Mouse (Mus musculus): ENCODE data around the gene Car14. TPM values are rescaled to one million over a fixed set of nuclear protein-coding genes. Genes with fewer than 3 reads are reported as not detected.
A peak's percentile ranks its signal among the peaks of the same experiment; 100 is the strongest.

Gene Car14
- polyA plus RNA-seq, 1 experiment = not detected

GRCm38 (mm10) chr3:95889664-95890063 is 14.8 kb downstream of the Car14 start:
- Histone ChIP-seq H3K27me3 (ENCODE audit: control insufficient read depth) (peaks cover 34% of the 10 kb centered on the region), H3K4me3 (replicated peaks) (no peak overlapping the region), H3K9me3 (ENCODE audit: control insufficient read depth, low read length) (no peaks in the 10 kb centered on the region), H3K4me1 (ENCODE audit: control insufficient read depth) (peaks cover 29% of the 10 kb centered on the region), H3K36me3 (ENCODE audit: control insufficient read depth) (no peaks in the 10 kb centered on the region)
- no peak for TF ChIP-seq TAL1 (IDR thresholded peaks at IDR 0.05; ENCODE audit: low read length)
- no peak for TF ChIP-seq GATA1 (IDR thresholded peaks at IDR 0.05; ENCODE audit: low read length)

GRCm38 (mm10) chr3:95887596-95887995 is 16.9 kb downstream of the Car14 start:
- no peaks in the 10 kb centered on the region for H3K36me3 ChIP-seq (ENCODE audit: control insufficient read depth)
- H3K4me1 ChIP-seq (ENCODE audit: control insufficient read depth) = peaks cover 20% of the 10 kb centered on the region

GRCm38 (mm10) chr3:95884400-95884799 is 20.1 kb downstream of the Car14 start:
- no peaks in the 10 kb centered on the region for H3K36me3 ChIP-seq (ENCODE audit: control insufficient read depth)
- peaks cover 56% of the 10 kb centered on the region for H3K27me3 ChIP-seq (ENCODE audit: control insufficient read depth)
- TF ChIP-seq GATA1 (IDR thresholded peaks at IDR 0.05; ENCODE audit: low read length) = no peak
- no peak for TF ChIP-seq TAL1 (IDR thresholded peaks at IDR 0.05; ENCODE audit: low read length)

More at GRCm38 (mm10) chr3:95887596-95887995, 16.9 kb downstream of the Car14 start:
- no peak overlapping the region for H3K4me3 ChIP-seq (replicated peaks)
- no peak for TF ChIP-seq TAL1 (IDR thresholded peaks at IDR 0.05; ENCODE audit: low read length)
- no peak for TF ChIP-seq GATA1 (IDR thresholded peaks at IDR 0.05; ENCODE audit: low read length)
- peaks cover 51% of the 10 kb centered on the region for H3K27me3 ChIP-seq (ENCODE audit: control insufficient read depth)
- peaks cover 2% of the 10 kb centered on the region for H3K9me3 ChIP-seq (ENCODE audit: control insufficient read depth, low read length)

DNA sequence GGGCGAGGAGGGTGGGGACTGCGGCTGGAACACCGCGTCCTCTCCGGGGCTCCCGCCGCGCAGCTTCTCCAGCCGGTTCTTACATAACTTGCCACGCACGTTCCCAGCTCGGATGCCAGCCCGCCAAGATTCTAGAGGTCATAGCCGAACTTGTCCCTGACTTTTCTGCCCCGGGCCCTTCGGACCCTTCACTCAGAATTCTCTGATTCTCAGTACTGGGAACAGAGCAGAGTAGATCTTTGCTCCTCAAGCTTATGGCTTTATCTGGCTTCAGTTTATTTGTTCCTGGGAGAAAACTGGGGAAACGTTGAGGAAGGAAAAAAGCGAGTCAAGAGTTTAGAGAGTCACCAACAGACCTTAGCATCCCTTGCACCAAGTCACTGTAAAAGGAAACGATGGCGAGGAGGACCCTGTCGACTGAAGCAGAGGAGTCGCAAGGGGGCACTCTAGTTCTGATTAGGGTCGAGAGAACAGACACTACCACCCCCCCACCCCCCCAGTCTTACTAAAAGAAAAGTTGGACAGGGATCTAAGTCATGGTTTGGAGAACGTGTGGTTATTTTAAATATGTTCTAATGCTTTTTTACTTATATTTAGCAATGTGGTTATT is 21.6 kb downstream of the Car14 start:
- H3K4me3 ChIP-seq (replicated peaks) = peak overlapping the region; percentile 63
- H3K4me1 ChIP-seq (ENCODE audit: control insufficient read depth) = peaks cover 17% of the 10 kb centered on the region
- no peaks in the 10 kb centered on the region for H3K36me3 ChIP-seq (ENCODE audit: control insufficient read depth)
- H3K27me3 ChIP-seq (ENCODE audit: control insufficient read depth) = peaks cover 55% of the 10 kb centered on the region
- TF ChIP-seq TAL1 (IDR thresholded peaks at IDR 0.05; ENCODE audit: low read length) = no peak
- TF ChIP-seq GATA1 (IDR thresholded peaks at IDR 0.05; ENCODE audit: low read length) = no peak
- H3K9me3 ChIP-seq (ENCODE audit: control insufficient read depth, low read length) = peaks cover 9% of the 10 kb centered on the region

More at GRCm38 (mm10) chr3:95884400-95884799, 20.1 kb downstream of the Car14 start:
- H3K4me3 ChIP-seq (replicated peaks) = no peak overlapping the region
- peaks cover 15% of the 10 kb centered on the region for H3K4me1 ChIP-seq (ENCODE audit: control insufficient read depth)
- H3K9me3 ChIP-seq (ENCODE audit: control insufficient read depth, low read length) = peaks cover 9% of the 10 kb centered on the region

GRCm38 (mm10) chr3:95881979-95882815 is 22.3 kb downstream of the Car14 start, which contains the start of gene Ciart:
Gene Ciart (minus strand): TSS chr3:95882251.
- H3K36me3 ChIP-seq (ENCODE audit: control insufficient read depth) = no peaks in the 10 kb centered on the region; the same call in 1 of the 2 replicates
- peaks cover 9% of the 10 kb centered on the region for H3K9me3 ChIP-seq (ENCODE audit: control insufficient read depth, low read length)
- peaks cover 52% of the 10 kb centered on the region for H3K27me3 ChIP-seq (ENCODE audit: control insufficient read depth)
- peak within 1 kb of the TSS; percentile 63 for H3K4me3 ChIP-seq (replicated peaks)
- TF ChIP-seq GATA1 (IDR thresholded peaks at IDR 0.05; ENCODE audit: low read length) (no peak), TAL1 (IDR thresholded peaks at IDR 0.05; ENCODE audit: low read length) (no peak)
- peaks cover 17% of the 10 kb centered on the region for H3K4me1 ChIP-seq (ENCODE audit: control insufficient read depth)

- H3K27me3 ChIP-seq (ENCODE audit: control insufficient read depth) = peaks cover 37% of the 10 kb centered on the region
- peaks cover 37% of the 10 kb centered on the region for H3K4me1 ChIP-seq (ENCODE audit: control insufficient read depth)
- H3K36me3 ChIP-seq (ENCODE audit: control insufficient read depth) = peaks cover 7% of the 10 kb centered on the region
- H3K4me3 ChIP-seq (replicated peaks) = no peak overlapping the region
- peaks cover 9% of the 10 kb centered on the region for H3K9me3 ChIP-seq (ENCODE audit: control insufficient read depth, low read length)
- TF ChIP-seq TAL1 (IDR thresholded peaks at IDR 0.05; ENCODE audit: low read length) (no peak), GATA1 (IDR thresholded peaks at IDR 0.05; ENCODE audit: low read length) (no peak)
These were observed 25.4 kb downstream of the Car14 start for GRCm38 (mm10) chr3:95879063-95879462.

GRCm38 (mm10) chr3:95872048-95872447 is 32.4 kb downstream of the Car14 start:
- Histone ChIP-seq H3K9me3 (ENCODE audit: control insufficient read depth, low read length) (no peaks in the 10 kb centered on the region), H3K4me3 (replicated peaks) (peak overlapping the region; percentile 77), H3K4me1 (ENCODE audit: control insufficient read depth) (peaks cover 45% of the 10 kb centered on the region), H3K36me3 (ENCODE audit: control insufficient read depth) (peaks cover 41% of the 10 kb centered on the region), H3K27me3 (ENCODE audit: control insufficient read depth) (no peaks in the 10 kb centered on the region)
- TF ChIP-seq GATA1 (IDR thresholded peaks at IDR 0.05; ENCODE audit: low read length) = no peak
- TF ChIP-seq TAL1 (IDR thresholded peaks at IDR 0.05; ENCODE audit: low read length) = no peak

DNA sequence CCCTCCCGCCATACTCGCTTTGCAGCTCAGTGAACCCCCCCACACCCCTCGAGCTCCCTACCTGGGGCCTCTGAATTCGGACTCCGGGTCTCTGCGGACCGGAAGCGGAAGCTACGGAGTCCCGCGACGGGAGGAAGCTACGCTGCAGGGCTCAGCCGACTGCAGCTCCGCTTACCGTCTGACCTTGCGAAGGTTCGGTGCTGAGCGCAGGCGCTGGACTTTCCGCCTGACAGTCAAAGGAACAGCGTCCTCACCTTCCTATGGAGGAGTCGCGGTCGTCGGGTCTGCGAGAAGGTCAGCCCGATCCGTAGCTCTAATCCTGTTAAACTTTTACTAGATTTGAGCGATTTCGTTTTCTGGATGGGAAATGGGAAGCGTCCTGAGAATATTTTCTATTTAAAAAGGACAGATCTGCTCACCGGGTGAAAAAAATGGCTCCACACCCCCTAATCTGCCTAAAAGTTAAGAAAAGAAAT is 33.1 kb downstream of the Car14 start, which contains the start of gene Mrps21:
TSS of gene Mrps21 (minus strand) at position 128 of the 476 bp plus-strand sequence.
- peaks cover 47% of the 10 kb centered on the region for H3K36me3 ChIP-seq (ENCODE audit: control insufficient read depth)
- H3K9me3 ChIP-seq (ENCODE audit: control insufficient read depth, low read length) = no peaks in the 10 kb centered on the region
- H3K27me3 ChIP-seq (ENCODE audit: control insufficient read depth) = no peaks in the 10 kb centered on the region
- TF ChIP-seq TAL1 (IDR thresholded peaks at IDR 0.05; ENCODE audit: low read length) (no peak), GATA1 (IDR thresholded peaks at IDR 0.05; ENCODE audit: low read length) (no peak)
- H3K4me3 ChIP-seq (replicated peaks) = peak within 1 kb of the TSS; percentile 77
- peaks cover 44% of the 10 kb centered on the region for H3K4me1 ChIP-seq (ENCODE audit: control insufficient read depth)

- TF ChIP-seq GATA1 (IDR thresholded peaks at IDR 0.05; ENCODE audit: low read length) (no peak), TAL1 (IDR thresholded peaks at IDR 0.05; ENCODE audit: low read length) (no peak)
- no peaks in the 10 kb centered on the region for H3K27me3 ChIP-seq (ENCODE audit: control insufficient read depth)
- H3K9me3 ChIP-seq (ENCODE audit: control insufficient read depth, low read length) = no peaks in the 10 kb centered on the region
- H3K4me1 ChIP-seq (ENCODE audit: control insufficient read depth) = peaks cover 43% of the 10 kb centered on the region
- peak overlapping the region; percentile 77 for H3K4me3 ChIP-seq (replicated peaks)
- peaks cover 51% of the 10 kb centered on the region for H3K36me3 ChIP-seq (ENCODE audit: control insufficient read depth)
These were observed 33.5 kb downstream of the Car14 start for GRCm38 (mm10) chr3:95870976-95871375.
